Mouse (Mus musculus) ovary, postnatal 14 days (tissue): ENCODE results near the gene Nmi.
A peak's percentile ranks its signal among the peaks of the same experiment; 100 is the strongest.
"Not testable (repeated sequence)": the region's sequence is repeated elsewhere in the genome, so short reads cannot be mapped to it uniquely, and the experiment has no call there.

ENCODE experiments used
- DNase-seq: peaks from one replicate; pipeline ENCODE4 v3.0.0; 2022; ENCODE audit warnings: low spot score

Nmi gene

GRCm38 (mm10) chr2:51973410-51973968, at the start of gene Nmi:
Gene Nmi (minus strand): TSS chr2:51973494.
- DNase-seq = no peak

GRCm38 (mm10) chr2:52016361-52016760, 43.1 kb upstream of the Nmi start:
- DNase-seq = no peak

- DNase-seq = no peak
Observed at GRCm38 (mm10) chr2:52013306-52013820, 40.1 kb upstream of the Nmi start.

- DNase-seq = not testable (repeated sequence)
Observed at GRCm38 (mm10) chr2:52011820-52012219, 38.5 kb upstream of the Nmi start.

- no peak for DNase-seq
Observed at GRCm38 (mm10) chr2:52006380-52006779, 33.1 kb upstream of the Nmi start.

DNA sequence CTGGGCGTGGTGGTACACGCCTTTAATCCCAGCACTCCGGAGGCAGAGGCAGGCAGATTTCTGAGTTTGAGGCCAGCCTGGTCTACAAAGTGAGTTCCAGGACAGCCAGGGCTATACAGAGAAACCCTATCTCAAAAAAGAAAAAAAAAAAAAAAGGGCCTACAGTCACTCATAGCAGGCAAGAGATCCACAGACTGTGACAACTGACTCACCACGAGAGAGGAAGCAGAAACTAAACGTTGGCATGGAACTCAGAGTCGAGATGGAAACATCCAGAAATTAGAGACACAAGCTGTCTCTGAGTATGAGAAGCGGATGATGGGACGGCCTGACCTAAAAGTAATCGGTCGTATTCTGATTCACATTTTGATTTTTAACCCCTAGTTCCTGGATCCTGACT, 29.0 kb upstream of the Nmi start:
- DNase-seq = not testable (repeated sequence)

GRCm38 (mm10) chr2:52001521-52001920, 28.2 kb upstream of the Nmi start:
- DNase-seq = no peak

DNA sequence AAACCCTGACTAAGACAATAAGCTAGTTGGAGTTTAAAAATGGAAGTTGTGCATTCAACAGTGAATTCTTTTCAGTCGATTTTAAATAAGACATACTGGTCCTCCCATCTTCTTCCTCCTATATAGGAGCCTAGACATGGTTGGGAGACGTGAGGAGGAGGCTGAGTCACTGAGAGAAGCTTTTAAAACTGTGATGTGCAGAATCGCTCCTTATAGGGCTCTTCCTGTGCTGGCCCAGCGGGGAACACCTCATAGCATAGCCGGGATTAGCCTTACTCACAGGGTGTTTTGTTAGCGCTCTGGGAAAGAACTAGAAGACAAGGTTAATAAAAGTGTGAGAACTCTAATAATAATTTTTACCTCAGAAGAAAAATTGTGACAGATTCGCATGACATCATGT, 26.7 kb upstream of the Nmi start:
- no peak for DNase-seq

- DNase-seq = no peak
Observed at GRCm38 (mm10) chr2:51991447-51991846, 18.2 kb upstream of the Nmi start.

GRCm38 (mm10) chr2:51989559-51989958, 16.3 kb upstream of the Nmi start:
- DNase-seq = no peak

DNA sequence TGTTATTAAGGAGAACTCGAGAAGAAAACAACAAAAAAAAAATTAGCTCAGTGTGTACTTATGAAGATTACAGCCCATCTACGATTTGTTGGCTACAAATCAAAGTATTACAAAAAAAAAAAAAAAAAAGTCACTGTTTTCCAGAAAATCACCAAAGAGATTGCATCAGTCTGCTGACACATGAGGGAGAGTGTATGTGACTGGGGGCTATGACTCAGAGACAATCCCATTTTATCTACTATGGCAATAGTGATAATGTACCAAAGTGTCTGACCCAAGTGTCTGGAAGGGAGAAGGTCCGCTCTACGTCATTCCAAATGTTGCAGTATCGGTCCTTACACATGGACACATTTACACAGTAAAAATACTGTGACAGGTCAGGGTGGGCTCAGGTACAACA, 13.4 kb upstream of the Nmi start:
- no peak for DNase-seq

- no peak for DNase-seq
Observed at GRCm38 (mm10) chr2:51986157-51986556, 12.9 kb upstream of the Nmi start.

GRCm38 (mm10) chr2:51985241-51985640, 11.9 kb upstream of the Nmi start:
- DNase-seq = no peak

GRCm38 (mm10) chr2:51982288-51982687, 9.0 kb upstream of the Nmi start:
- DNase-seq = no peak

GRCm38 (mm10) chr2:51981630-51982029, 8.3 kb upstream of the Nmi start:
- peak; percentile 9 for DNase-seq

GRCm38 (mm10) chr2:51972641-51973409, 469 bp downstream of the Nmi start:
- peak; percentile 36 for DNase-seq

- peak; percentile 18 for DNase-seq
Observed at GRCm38 (mm10) chr2:51972142-51972541, 1.2 kb downstream of the Nmi start.

- no peak for DNase-seq
Observed at GRCm38 (mm10) chr2:51970897-51971296, 2.4 kb downstream of the Nmi start.

DNA sequence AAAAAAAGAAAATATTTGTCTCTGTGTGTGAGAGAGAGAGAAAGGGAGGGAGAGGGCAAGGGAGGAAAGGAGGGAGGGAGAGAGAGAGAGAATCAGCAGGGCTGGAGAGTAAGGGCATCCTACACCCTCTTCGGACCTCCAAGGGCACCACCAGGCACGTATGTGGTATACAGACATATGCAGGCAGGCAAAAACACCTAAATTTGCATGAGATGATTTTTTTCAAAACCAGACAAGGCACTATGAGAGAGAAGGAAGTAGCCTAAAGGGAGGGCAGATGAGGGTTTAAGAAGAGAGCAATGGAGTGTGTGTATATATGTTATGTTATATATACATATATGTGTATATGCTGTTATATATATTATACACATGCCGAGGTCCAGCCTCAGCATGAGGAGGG, 6.0 kb downstream of the Nmi start:
- DNase-seq = no peak

DNA sequence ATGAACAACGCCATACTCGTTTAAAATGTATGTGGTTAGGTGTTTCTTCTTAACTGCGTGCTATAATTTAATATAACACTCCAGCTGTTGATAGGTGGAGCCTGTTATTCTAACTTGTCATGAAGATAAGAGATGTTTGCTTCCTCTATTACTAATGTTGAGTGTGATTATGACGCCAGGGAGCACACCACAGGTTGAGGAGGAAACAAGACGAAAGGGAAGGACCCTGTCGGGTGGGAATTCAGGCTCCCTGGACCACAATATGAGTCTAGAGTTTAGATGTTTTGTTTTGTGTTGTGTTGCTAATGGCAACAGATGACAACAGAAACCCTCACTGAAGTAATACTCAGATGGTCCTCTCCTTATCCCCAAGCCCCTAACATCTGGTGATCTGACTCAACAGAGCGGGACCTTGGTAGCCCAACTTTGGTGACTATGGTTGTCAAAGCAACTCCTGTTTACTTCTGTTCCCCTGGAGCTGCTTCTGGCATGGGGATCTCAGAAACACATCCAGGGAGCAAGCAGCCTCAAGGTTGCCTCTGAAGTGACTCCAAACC, 19.6 kb downstream of the Nmi start:
- DNase-seq = no peak

DNA sequence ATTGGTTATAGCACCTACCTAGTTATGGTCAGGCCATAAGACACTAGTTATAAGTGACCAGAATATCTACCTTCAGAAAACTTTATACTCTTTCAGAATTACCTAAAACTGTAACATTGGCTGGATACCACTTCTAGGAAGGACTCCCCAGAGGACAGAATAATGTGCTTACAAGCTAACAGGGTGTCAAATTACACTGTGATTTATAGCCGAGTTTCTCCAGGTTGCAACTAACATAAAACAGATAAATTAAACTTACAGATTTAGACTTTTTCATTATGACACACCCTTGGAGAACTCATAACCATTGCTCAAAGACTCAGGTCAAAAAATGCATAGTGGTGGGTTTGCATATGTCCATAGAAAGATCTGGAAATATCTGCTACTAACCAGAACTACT, 22.4 kb downstream of the Nmi start:
- DNase-seq = no peak

DNA sequence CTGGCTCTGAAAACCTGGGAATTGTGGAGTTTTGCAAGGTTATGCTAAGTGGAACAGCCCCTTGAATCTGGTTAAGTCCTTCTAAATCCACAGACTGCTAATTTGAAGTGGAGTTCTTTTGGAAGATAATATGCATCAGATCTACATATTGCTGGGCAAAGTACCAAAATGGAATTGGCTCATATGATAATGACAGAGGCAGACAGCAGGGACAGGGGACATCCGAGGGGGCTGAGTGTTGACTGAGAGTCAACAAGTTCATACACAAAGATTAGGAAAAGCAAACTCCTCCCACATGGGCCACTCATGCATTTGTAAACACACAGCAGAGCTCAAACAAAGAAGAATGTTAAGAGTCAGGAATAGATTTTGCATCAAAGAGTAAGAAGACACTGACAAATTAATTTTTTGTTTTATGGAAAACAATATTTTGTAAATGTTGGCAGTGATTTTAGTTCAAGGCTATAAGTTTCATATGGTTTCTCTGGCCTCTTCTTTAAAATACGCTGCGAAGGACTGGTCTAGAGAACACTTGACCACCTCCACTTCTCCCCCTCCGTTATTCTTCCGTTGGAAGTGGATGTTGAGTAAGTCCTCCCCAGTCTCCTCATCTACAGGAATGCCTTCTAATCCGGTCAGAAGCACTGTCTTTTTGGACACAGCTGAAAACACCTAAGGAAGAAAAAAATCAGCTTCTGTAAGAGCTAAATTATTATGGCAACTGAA, 25.0 kb downstream of the Nmi start:
- DNase-seq = no peak

DNA sequence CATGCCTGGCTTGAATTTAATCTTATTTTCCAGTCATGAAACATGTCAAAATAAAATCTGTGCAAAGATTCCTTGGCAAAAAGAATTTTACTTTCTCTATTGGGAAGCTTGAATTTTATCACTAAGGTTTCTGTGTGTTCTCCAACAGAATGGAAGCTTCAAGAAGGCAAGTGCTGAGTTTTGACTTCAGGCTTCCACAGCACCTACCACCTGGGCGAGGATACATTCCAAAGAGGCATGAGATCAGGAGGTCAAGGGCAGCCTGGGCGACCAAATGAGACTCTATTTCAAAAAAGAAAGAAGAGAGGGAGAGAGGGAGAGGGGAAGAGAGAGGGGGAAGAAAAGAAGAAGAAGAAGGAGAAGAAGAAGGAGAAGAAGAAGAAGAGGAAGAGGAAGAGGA, 27.5 kb downstream of the Nmi start:
- no peak for DNase-seq
